Mouse (Mus musculus): ENCODE measurements around the gene Arnt2.

DNA sequence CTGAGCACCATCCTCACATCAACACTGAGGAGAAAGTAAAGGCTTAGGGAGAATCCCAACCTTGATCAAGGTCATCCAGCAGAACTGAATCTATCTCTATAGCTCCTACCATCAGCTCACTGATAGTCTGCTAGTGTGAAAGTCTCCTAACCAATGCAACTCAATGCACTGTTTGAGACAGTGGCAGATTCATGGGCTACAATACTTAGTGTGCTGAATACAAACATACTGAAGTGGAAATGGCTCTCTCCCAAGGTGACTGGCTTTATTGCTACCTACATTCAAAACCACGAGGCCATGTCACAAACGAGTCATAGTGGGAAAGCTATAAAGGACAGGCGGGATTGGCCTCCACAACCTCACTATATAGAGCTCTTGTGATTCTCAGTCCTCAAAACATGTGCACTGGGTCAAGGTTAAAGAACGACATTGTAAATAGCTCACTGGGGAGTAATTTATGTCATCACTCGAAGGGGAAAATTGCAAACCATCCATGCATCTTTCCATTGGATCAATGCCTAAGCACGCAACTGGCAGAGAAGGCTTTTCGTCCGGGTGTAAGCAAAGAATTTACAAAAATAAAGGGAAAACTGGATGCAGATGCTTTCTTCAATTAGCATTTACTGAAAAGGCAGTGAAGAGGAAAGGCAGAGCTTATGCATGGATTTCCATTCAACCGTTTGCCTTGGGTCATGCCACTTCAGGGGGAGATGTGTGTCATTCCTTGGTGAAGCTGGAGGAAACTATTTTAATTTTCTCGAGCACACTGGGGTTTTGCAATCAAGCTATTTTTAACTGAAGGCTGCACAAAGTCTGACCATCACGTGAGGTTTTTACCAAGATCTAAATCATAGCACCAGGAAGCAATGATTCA lies 77.4 kb downstream of the Arnt2 start:
- TF ChIP-seq CTCF (IDR thresholded peaks at IDR 0.05; ENCODE audit: control insufficient read depth, insufficient read depth, low read length) (no peak), POLR2A (IDR thresholded peaks at IDR 0.05; ENCODE audit: borderline replicate concordance, control insufficient read depth, low read depth, low read length) (no peak)

Measured in bone marrow, adult 2 months (tissue).